Mouse (Mus musculus): ENCODE data around the gene Acap2.

DNA sequence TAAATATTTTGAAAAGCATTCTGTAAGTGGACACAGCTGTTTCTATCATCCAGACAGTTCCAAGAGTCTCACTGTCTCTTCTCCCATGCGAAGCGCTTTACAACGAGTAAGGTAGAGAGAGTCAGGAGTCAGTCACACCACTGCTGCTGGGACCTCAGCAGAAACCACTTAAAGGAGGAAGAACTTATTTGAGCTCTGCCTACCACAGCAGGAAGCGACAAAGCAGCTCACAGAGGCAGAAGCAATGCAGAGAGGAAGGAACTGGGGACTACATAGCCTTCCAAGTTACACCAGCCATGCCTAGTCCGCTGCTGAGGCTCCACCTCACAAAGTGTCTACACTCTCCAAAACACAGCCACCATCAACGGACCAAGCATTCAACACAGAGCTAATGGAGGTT is 9.2 kb downstream of the Acap2 start:
- TF ChIP-seq CTCF (IDR thresholded peaks at IDR 0.05; ENCODE audit: insufficient read depth, low read depth, low read length) (no peak), POLR2A (IDR thresholded peaks at IDR 0.05; ENCODE audit: insufficient read depth, low read depth, low read length) (no peak)
